Mouse (Mus musculus) MEL (cell line): Measurements from ENCODE around the gene Pip5k1b. TPM values are rescaled to one million over a fixed set of nuclear protein-coding genes. Genes with fewer than 3 reads are reported as not detected.

Experiments
- DNase-seq: peaks from one replicate; pipeline ENCODE4 v3.0.0; 2011; ENCODE audit warnings: low read depth, low spot score
- H3K27ac ChIP-seq: 2 replicates; pipeline ENCODE4 v1.5.1; 2012; ENCODE audit warnings: low read depth, mild to moderate bottlenecking, control low read depth, low read length, moderate library complexity; ENCODE audit not compliant: control insufficient read depth
- H3K27me3 ChIP-seq, 2 experiments: fragments of 150-350 bp in 1 of 2; sonication (generic) in 1 of 2; 2 replicates each; pipeline ENCODE4 v1.6.1; 2012; ENCODE audit warnings: low read length in 2 of 2, mild to moderate bottlenecking in 2 of 2, improper control_type of control experiment in 1 of 2, moderate library complexity in 1 of 2; ENCODE audit not compliant: insufficient read depth in 2 of 2, control insufficient read depth in 1 of 2
- H3K36me3 ChIP-seq, 2 experiments: 2 replicates each; pipeline ENCODE4 v1.6.1; 2012 to 2014; ENCODE audit warnings: low read length in 2 of 2, improper control_type of control experiment in 1 of 2, inconsistent platforms in 1 of 2, mild to moderate bottlenecking in 1 of 2; ENCODE audit not compliant: insufficient read depth in 2 of 2, control insufficient read depth in 1 of 2
- H3K4me1 ChIP-seq, 2 experiments: fragments of 150-350 bp in 1 of 2; sonication (generic) in 1 of 2; 2 replicates each; pipeline ENCODE4 v1.6.1; 2012; ENCODE audit warnings: low read length in 2 of 2, improper control_type of control experiment in 1 of 2, mild to moderate bottlenecking in 1 of 2; ENCODE audit not compliant: insufficient read depth in 2 of 2, control insufficient read depth in 1 of 2
- H3K4me3 ChIP-seq, 2 experiments: fragments of 150-350 bp in 1 of 2; sonication (generic) in 1 of 2; 2 replicates each; pipeline ENCODE4 v1.5.1; 2012; ENCODE audit warnings: low read depth in 2 of 2, low read length in 2 of 2, mild to moderate bottlenecking in 2 of 2, moderate library complexity in 2 of 2, control low read depth in 1 of 2, improper control_type of control experiment in 1 of 2; ENCODE audit not compliant: control insufficient read depth in 1 of 2, insufficient read depth in 1 of 2
- H3K79me2 ChIP-seq: 2 replicates; pipeline ENCODE4 v1.6.1; 2012; ENCODE audit warnings: mild to moderate bottlenecking, low read length, moderate library complexity; ENCODE audit not compliant: control insufficient read depth, poor library complexity, insufficient read depth
- H3K9ac ChIP-seq: 2 replicates; pipeline ENCODE4 v1.6.1; 2012; ENCODE audit warnings: low read depth, mild to moderate bottlenecking, control low read depth, low read length, moderate library complexity; ENCODE audit not compliant: control insufficient read depth, poor library complexity, severe bottlenecking
- H3K9me3 ChIP-seq: fragments of 150-350 bp; sonication (generic); replicated peaks from 2 replicates; pipeline ENCODE4 v1.6.1; 2012; ENCODE audit warnings: mild to moderate bottlenecking, low read length, improper control_type of control experiment, moderate library complexity; ENCODE audit not compliant: insufficient read depth
- CHD1 ChIP-seq: IDR thresholded peaks from 2 replicates; pipeline ENCODE4 v1.6.1; 2012; ENCODE audit warnings: low read depth, mild to moderate bottlenecking, inconsistent platforms, low read length, improper control_type of control experiment
- CHD2 ChIP-seq: IDR thresholded peaks from 2 replicates; pipeline ENCODE4 v1.6.1; 2011; ENCODE audit warnings: low read length, improper control_type of control experiment
- EP300 ChIP-seq, 2 experiments: IDR thresholded peaks; 2 replicates each; pipeline ENCODE4 v1.6.1; 2011; ENCODE audit warnings: improper control_type of control experiment in 2 of 2, low read length in 2 of 2, low read depth in 1 of 2, mild to moderate bottlenecking in 1 of 2
- GATA1 ChIP-seq: IDR thresholded peaks from 2 replicates; pipeline ENCODE4 v1.6.1; 2011; ENCODE audit warnings: low read depth, low read length, improper control_type of control experiment
- MAFK ChIP-seq: IDR thresholded peaks from 2 replicates; pipeline ENCODE4 v1.6.1; 2011; ENCODE audit warnings: low read depth, mild to moderate bottlenecking, low read length, improper control_type of control experiment, borderline replicate concordance
- MAX ChIP-seq: IDR thresholded peaks from 2 replicates; pipeline ENCODE4 v1.6.1; 2011; ENCODE audit warnings: low read length, improper control_type of control experiment
- MAZ ChIP-seq: IDR thresholded peaks from 2 replicates; pipeline ENCODE4 v1.6.1; 2012; ENCODE audit warnings: low read depth, mild to moderate bottlenecking, inconsistent platforms, low read length, improper control_type of control experiment
- MEF2A ChIP-seq: IDR thresholded peaks from 2 replicates; pipeline ENCODE4 v1.6.1; 2014; ENCODE audit warnings: low read depth, mild to moderate bottlenecking, inconsistent platforms, low read length, improper control_type of control experiment; ENCODE audit not compliant: poor library complexity, insufficient replicate concordance, severe bottlenecking; ENCODE audit errors: extremely low read depth
- MXI1 ChIP-seq: IDR thresholded peaks from 2 replicates; pipeline ENCODE4 v1.6.1; 2011; ENCODE audit warnings: mild to moderate bottlenecking, low read depth, low read length, improper control_type of control experiment
- MYC ChIP-seq: IDR thresholded peaks from 2 replicates; pipeline ENCODE4 v1.6.1; 2011; ENCODE audit warnings: low read depth, mild to moderate bottlenecking, low read length, improper control_type of control experiment, moderate library complexity
- NRF1 ChIP-seq: IDR thresholded peaks from 2 replicates; pipeline ENCODE4 v1.6.1; 2014; ENCODE audit warnings: low read depth, mild to moderate bottlenecking, inconsistent platforms, low read length, improper control_type of control experiment, moderate library complexity; ENCODE audit not compliant: poor library complexity, insufficient read depth, severe bottlenecking
- POLR2A ChIP-seq, 2 experiments: IDR thresholded peaks; 2 replicates each; pipeline ENCODE4 v1.6.1; 2011 to 2012; ENCODE audit warnings: low read length in 2 of 2, mild to moderate bottlenecking in 2 of 2, control low read depth in 1 of 2, improper control_type of control experiment in 1 of 2, low read depth in 1 of 2, moderate library complexity in 1 of 2; ENCODE audit not compliant: control insufficient read depth in 1 of 2, insufficient read depth in 1 of 2, poor library complexity in 1 of 2
- POLR2AphosphoS2 ChIP-seq: IDR thresholded peaks from 2 replicates; pipeline ENCODE4 v1.6.1; 2011; ENCODE audit warnings: low read length, improper control_type of control experiment
- RCOR1 ChIP-seq: IDR thresholded peaks from 2 replicates; pipeline ENCODE4 v1.6.1; 2012; ENCODE audit warnings: low read depth, mild to moderate bottlenecking, inconsistent platforms, low read length, improper control_type of control experiment
- TAL1 ChIP-seq: IDR thresholded peaks from 2 replicates; pipeline ENCODE4 v1.6.1; 2012; ENCODE audit warnings: mild to moderate bottlenecking, inconsistent platforms, low read length, moderate library complexity, mixed read lengths
- TBP ChIP-seq: IDR thresholded peaks from 2 replicates; pipeline ENCODE4 v1.8.0; 2011; ENCODE audit warnings: low read depth, low read length, improper control_type of control experiment
- UBTF ChIP-seq: IDR thresholded peaks from 2 replicates; pipeline ENCODE4 v1.6.1; 2012; ENCODE audit warnings: low read depth, mild to moderate bottlenecking, inconsistent platforms, low read length, improper control_type of control experiment, moderate library complexity, borderline replicate concordance; ENCODE audit not compliant: insufficient read depth
- USF1 ChIP-seq: IDR thresholded peaks from 2 replicates; pipeline ENCODE4 v1.6.1; 2014; ENCODE audit warnings: low read depth, mild to moderate bottlenecking, inconsistent platforms, low read length, improper control_type of control experiment, moderate library complexity
- USF2 ChIP-seq, 2 experiments: IDR thresholded peaks; 2 replicates each; pipeline ENCODE4 v1.6.1; 2011 to 2012; ENCODE audit warnings: improper control_type of control experiment in 2 of 2, low read length in 2 of 2, borderline replicate concordance in 1 of 2, inconsistent platforms in 1 of 2, low read depth in 1 of 2, mild to moderate bottlenecking in 1 of 2; ENCODE audit not compliant: insufficient read depth in 1 of 2
- ZKSCAN1 ChIP-seq: IDR thresholded peaks from 2 replicates; pipeline ENCODE4 v1.6.1; 2012; ENCODE audit warnings: low read depth, mild to moderate bottlenecking, inconsistent platforms, low read length, improper control_type of control experiment, moderate library complexity
- ZNF384 ChIP-seq: IDR thresholded peaks from 2 replicates; pipeline ENCODE4 v1.6.1; 2012; ENCODE audit warnings: low read depth, mild to moderate bottlenecking, inconsistent platforms, low read length, improper control_type of control experiment
- polyA plus RNA-seq, 2 experiments: library from polyadenylated mRNA; stranded (reverse) in 1 of 2; unstranded in 1 of 2; fragments of >175 nt in 1 of 2; fragments of >200 nt in 1 of 2; gene quantifications; 2 replicates each; pipeline versions ENCODE4 v1.2.1 to v1.2.4; 2012; ENCODE audit warnings: low replicate concordance in 2 of 2, low read depth in 1 of 2; ENCODE audit not compliant: insufficient read length in 2 of 2, insufficient read depth in 1 of 2, missing spikeins in 1 of 2
- total RNA-seq: library from RNA; depleted of rRNA; stranded (reverse); fragments of 300-350 nt; gene quantifications from 2 replicates; pipeline ENCODE4 v1.2.3, GENCODE M21; 2012

The Pip5k1b gene
- total and polyA plus RNA-seq, 3 experiments = 3.4 to 10.0 TPM; not detected in 1

DNA sequence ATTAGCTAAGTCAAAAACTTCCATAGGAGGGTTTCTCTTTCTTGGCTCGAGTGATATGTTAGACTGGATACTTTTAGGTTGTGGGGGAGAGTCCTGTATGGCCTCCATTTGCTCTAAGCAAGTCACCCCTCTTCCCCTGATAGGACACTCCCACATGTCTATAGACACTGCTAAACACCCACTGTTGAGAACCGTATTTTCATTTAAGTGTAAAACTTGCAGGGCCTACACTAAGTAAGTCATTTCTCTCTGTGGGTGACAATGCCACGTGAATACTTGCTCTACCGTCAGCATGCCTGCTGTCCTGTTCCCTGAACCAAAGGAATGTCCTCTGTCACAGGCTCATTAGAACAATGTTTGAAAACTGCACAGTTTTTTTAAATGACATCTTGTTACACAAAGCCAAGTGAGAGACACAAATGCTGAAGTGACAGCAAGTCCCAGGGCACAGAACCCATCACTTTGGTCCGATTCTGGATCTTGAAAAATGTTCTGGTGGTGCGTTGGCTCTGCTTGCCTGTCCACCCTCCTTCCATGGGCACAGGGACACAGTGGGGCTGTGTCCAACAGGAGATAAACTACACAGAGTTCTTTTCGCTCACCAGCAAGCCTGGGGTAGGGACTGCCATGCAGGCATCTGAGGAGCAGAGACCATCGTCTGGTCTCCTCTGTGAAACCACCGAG lies 138.6 kb downstream of the Pip5k1b start:
- no peaks in the 10 kb centered on the region for H3K27me3 ChIP-seq
- H3K4me1 ChIP-seq = no peaks in the 10 kb centered on the region
- no peaks in the 10 kb centered on the region for H3K79me2 ChIP-seq
- no peak overlapping the region for H3K9ac ChIP-seq
- no peak overlapping the region for H3K27ac ChIP-seq
- no peaks in the 10 kb centered on the region for H3K9me3 ChIP-seq
- no peak overlapping the region for H3K4me3 ChIP-seq
- no peaks in the 10 kb centered on the region for H3K36me3 ChIP-seq
- TF ChIP-seq ZKSCAN1 (no peak), MAFK (no peak), ZNF384 (no peak)
- no peak for DNase-seq

DNA sequence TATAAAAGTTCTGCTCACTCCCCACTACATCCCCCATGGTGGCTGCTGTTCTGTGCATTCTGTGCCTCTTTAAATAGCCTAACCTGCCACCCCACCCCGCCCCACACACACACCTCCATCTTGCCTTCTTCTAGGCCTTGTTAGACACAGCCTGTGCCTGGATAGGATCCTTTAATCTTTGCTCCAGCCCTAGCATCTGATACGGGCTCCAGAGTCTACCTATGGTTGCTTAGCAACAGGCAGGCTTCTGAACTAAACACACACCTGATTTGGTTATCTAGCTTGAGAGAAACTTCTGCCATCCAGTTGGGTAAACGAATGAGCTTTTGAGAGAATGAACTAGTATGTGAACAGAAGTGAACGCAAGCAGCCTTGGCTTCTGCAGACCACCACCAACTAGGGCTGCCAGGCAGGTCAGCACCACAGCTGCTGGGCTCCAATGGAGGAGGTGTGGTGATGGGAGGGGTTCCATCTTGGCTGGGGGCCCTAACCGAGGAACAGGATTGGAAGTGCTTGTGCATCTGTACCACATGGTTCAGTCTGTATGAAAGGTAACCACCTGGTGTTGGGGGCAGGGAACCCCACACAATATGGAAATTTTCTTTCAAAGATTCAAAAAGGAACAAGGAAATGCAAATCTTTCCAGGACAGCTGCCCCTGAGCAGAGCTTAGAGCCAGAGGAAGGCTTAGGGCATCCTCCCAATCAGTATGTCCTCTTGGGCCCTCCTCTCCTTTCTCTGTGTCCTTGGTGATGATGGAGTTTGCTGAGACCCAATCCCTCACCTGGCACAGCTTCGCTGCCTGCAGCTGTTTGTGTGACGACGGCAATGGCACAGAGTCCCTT lies 139.7 kb downstream of the Pip5k1b start:
- H3K36me3 ChIP-seq = no peaks in the 10 kb centered on the region
- H3K27ac ChIP-seq = no peak overlapping the region
- H3K79me2 ChIP-seq = no peaks in the 10 kb centered on the region
- DNase-seq = no peak
- no peaks in the 10 kb centered on the region for H3K4me1 ChIP-seq
- no peaks in the 10 kb centered on the region for H3K9me3 ChIP-seq
- no peaks in the 10 kb centered on the region for H3K27me3 ChIP-seq
- H3K9ac ChIP-seq = no peak overlapping the region
- H3K4me3 ChIP-seq = no peak overlapping the region
- TF ChIP-seq RCOR1 = no peak
- no peak for TF ChIP-seq EP300 (IDR thresholded peaks at IDR 0.05; ENCODE audit: low read depth in 1 of 2, low read length in 2 of 2)
- TF ChIP-seq TAL1 = no peak
- TF ChIP-seq MYC = no peak
- no peak for TF ChIP-seq POLR2A (IDR thresholded peaks at IDR 0.05; ENCODE audit: control insufficient read depth in 1 of 2, insufficient read depth in 1 of 2, low read depth in 1 of 2, low read length in 2 of 2, poor library complexity in 1 of 2)
- no peak for TF ChIP-seq GATA1
- TF ChIP-seq USF1 = no peak
- TF ChIP-seq POLR2AphosphoS2 = no peak
- TF ChIP-seq ZKSCAN1 = no peak
- TF ChIP-seq, all 39 proteins: peak for 0

DNA sequence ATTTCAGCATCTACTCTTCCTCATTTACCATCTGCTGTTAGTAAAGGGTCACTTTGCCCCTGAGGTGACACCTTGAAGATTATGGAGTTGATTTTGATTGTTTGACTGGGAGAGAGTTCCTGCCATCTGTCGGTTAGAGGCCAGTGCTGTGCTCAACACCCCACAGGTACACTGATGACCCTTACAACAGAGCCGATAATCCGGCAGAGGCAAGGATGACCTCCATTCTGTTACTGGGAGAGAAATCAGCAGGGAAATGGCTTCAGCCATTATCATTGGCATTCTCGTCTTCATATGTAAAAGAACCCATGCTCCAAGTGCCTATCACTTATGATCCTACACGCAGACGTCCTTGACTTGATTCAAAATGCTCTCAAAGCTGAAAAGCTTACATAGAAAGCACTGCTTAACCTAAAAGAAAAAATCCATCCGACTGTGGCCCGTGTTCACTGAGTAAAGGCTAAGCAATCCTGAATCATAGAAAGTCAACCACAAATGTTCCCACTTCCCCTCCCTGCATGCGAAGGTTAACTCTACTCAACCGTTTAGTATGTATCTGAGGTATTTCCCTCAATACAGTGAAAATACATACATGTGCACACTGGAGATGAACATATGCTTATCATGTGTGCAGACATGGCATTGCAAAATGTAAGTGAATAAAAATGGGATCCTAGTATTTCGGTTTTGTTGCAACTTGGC lies 146.7 kb downstream of the Pip5k1b start:
- Histone ChIP-seq H3K4me3 (no peak overlapping the region), H3K36me3 (no peaks in the 10 kb centered on the region)

More for the DNA sequence above, 146.7 kb downstream of the Pip5k1b start:
- H3K4me1 ChIP-seq = no peaks in the 10 kb centered on the region
- no peaks in the 10 kb centered on the region for H3K9me3 ChIP-seq
- H3K27me3 ChIP-seq = no peaks in the 10 kb centered on the region
- no peak overlapping the region for H3K9ac ChIP-seq
- DNase-seq = no peak
- H3K79me2 ChIP-seq = no peaks in the 10 kb centered on the region
- H3K27ac ChIP-seq = no peak overlapping the region
- TF ChIP-seq MXI1 = no peak
- TF ChIP-seq CHD2 = no peak
- no peak for TF ChIP-seq MAZ
- TF ChIP-seq MYC = no peak
- TF ChIP-seq USF2 (IDR thresholded peaks at IDR 0.05; ENCODE audit: borderline replicate concordance in 1 of 2, insufficient read depth in 1 of 2, low read depth in 1 of 2, low read length in 2 of 2) = no peak
- no peak for TF ChIP-seq MEF2A
- TF ChIP-seq ZNF384 = no peak
- TF ChIP-seq NRF1 = no peak
- no peak for TF ChIP-seq TBP
- no peak for TF ChIP-seq CHD1
- TF ChIP-seq UBTF = no peak
- TF ChIP-seq POLR2AphosphoS2 = no peak
- no peak for TF ChIP-seq MAX
